Mouse (Mus musculus): Measurements from ENCODE around the gene H2afb3.
"Not testable (repeated sequence)": the region's sequence is repeated elsewhere in the genome, so short reads cannot be mapped to it uniquely, and the experiment has no call there.

The H2afb3 gene

GRCm38 (mm10) chrX:120312995-120313394 is at the start of gene H2afb3:
TSS of gene H2afb3 (minus strand) at chrX:120313095.
- not testable (repeated sequence) for DNase-seq (ENCODE audit: low spot score in 2 of 2)

GRCm38 (mm10) chrX:120301469-120302175 is 11.3 kb downstream of the H2afb3 start:
- no peak for DNase-seq (ENCODE audit: low spot score in 2 of 2)

- DNase-seq (ENCODE audit: low spot score in 2 of 2), result peak; percentile 11 to 32
Observed at GRCm38 (mm10) chrX:120292832-120293750, 19.8 kb downstream of the H2afb3 start.

- DNase-seq (ENCODE audit: low spot score in 2 of 2), result peak; percentile 4 to 27
Observed at GRCm38 (mm10) chrX:120291696-120292095, 21.2 kb downstream of the H2afb3 start.

GRCm38 (mm10) chrX:120290900-120291280 is 22.0 kb downstream of the H2afb3 start:
- DNase-seq (ENCODE audit: low spot score in 2 of 2), result peak in 1 of 2 experiments; percentile 11

GRCm38 (mm10) chrX:120290011-120290899 is 22.6 kb downstream of the H2afb3 start, which contains the start of gene Pcdh11x:
TSS of gene Pcdh11x (plus strand) at chrX:120290259.
- DNase-seq (ENCODE audit: low spot score in 2 of 2), result peak; percentile 39 to 54

- DNase-seq (ENCODE audit: low spot score in 2 of 2), result no peak
Observed at GRCm38 (mm10) chrX:120287502-120287901, 25.4 kb downstream of the H2afb3 start.

- DNase-seq (ENCODE audit: low spot score in 2 of 2), result no peak
Observed at GRCm38 (mm10) chrX:120285522-120285921, 27.4 kb downstream of the H2afb3 start.
